Mouse (Mus musculus): Measurements from ENCODE around the gene Pla2g2e. TPM values are rescaled to one million over a fixed set of nuclear protein-coding genes. Genes with fewer than 3 reads are reported as not detected.
A peak's percentile ranks its signal among the peaks of the same experiment; 100 is the strongest.

Gene Pla2g2e
- 0.22 TPM in 1 of 2 replicates, not detected in the other for polyA plus RNA-seq (2015; fragmentation: Nextera tagmentation; extraction: Ambion mirVana)

DNA sequence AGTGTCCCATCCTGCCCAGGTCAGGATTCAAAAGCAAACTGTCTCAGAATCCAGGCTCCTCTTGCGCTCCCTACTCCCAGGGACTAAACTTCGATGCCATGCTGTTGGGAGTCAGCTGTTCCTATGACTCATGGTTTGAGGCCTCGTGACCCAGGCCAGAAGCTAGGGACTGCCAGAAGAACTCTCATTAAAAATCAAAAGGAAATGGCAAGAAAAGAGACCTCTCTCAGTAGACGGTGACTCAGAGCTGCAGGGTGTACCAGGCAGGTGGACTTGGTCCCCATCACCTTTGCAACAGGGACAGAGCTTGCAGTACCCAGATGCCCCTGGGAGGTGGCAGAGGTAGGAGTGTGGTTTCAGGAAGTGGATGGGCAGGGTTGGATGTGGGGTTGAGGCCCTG is at the start of gene Pla2g2e:
TSS of gene Pla2g2e (plus strand) at position 212 of the 400 bp plus-strand sequence.
- Histone ChIP-seq H3K4me2 (replicated peaks; ENCODE audit: low read depth) (no peak within 1 kb of the TSS), H3K36me3 (ENCODE audit: control insufficient read depth, insufficient read depth, low read length) (no peaks in the 10 kb centered on the region), H3K9me3 (ENCODE audit: control insufficient read depth, low read length) (no peaks in the 10 kb centered on the region), H3K27ac (replicated peaks) (no peak within 1 kb of the TSS), H3K27me3 (ENCODE audit: control insufficient read depth, insufficient read depth, low read length) (no peaks in the 10 kb centered on the region), H3K4me1 (replicated peaks; ENCODE audit: control insufficient read depth, insufficient read depth) (no peaks in the 10 kb centered on the region), H3K9ac (ENCODE audit: low read length) (no peak within 1 kb of the TSS), H3K4me3 (ENCODE audit: low read depth, low read length) (no peak within 1 kb of the TSS)
- WGBS, result 58% methylated on average over 4 of the region's 4 CpGs
- no peak for TF ChIP-seq CTCF (IDR thresholded peaks at IDR 0.05; ENCODE audit: low read depth)
- TF ChIP-seq EP300 (optimal IDR thresholded peaks at IDR 0.05), result no peak
- DNase-seq (ENCODE audit: low spot score), result peak; percentile 27
- ATAC-seq (ENCODE audit: low FRiP score, low TSS enrichment), result peak; percentile 72

DNA sequence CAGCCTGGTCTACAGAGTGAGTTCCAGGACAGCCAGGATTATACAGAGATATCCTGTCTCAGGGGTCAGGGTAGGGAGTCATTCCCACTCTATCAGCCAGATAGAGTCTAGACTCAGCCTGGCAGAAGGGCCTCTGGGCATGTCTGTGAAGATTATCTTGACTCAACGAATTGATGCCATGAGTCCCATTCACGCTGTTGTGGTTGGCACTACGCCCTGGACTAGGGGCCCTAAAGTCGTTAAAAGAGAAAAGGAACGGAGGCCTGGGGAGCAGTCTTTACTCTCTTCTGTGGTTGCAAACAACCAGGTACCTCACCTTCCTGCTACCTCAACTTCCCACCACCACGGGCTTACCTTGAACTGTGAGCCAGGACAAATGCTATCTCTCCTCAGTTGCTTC is 37.9 kb upstream of the Pla2g2e start:
- Histone ChIP-seq H3K27me3 (ENCODE audit: control insufficient read depth, insufficient read depth, low read length) (no peaks in the 10 kb centered on the region), H3K4me3 (ENCODE audit: low read depth, low read length) (no peak overlapping the region), H3K27ac (replicated peaks) (no peak overlapping the region), H3K9ac (ENCODE audit: low read length) (no peak overlapping the region), H3K36me3 (ENCODE audit: control insufficient read depth, insufficient read depth, low read length) (no peaks in the 10 kb centered on the region), H3K9me3 (ENCODE audit: control insufficient read depth, low read length) (no peaks in the 10 kb centered on the region; the same call in 1 of the 2 replicates), H3K4me1 (replicated peaks; ENCODE audit: control insufficient read depth, insufficient read depth) (no peaks in the 10 kb centered on the region), H3K4me2 (replicated peaks; ENCODE audit: low read depth) (no peak overlapping the region)
- WGBS, result 72% methylated on average over 6 of the region's 6 CpGs
- no peak for ATAC-seq (ENCODE audit: low FRiP score, low TSS enrichment)
- no peak for DNase-seq (ENCODE audit: low spot score)
- TF ChIP-seq EP300 (optimal IDR thresholded peaks at IDR 0.05), result no peak
- TF ChIP-seq CTCF (IDR thresholded peaks at IDR 0.05; ENCODE audit: low read depth), result no peak

DNA sequence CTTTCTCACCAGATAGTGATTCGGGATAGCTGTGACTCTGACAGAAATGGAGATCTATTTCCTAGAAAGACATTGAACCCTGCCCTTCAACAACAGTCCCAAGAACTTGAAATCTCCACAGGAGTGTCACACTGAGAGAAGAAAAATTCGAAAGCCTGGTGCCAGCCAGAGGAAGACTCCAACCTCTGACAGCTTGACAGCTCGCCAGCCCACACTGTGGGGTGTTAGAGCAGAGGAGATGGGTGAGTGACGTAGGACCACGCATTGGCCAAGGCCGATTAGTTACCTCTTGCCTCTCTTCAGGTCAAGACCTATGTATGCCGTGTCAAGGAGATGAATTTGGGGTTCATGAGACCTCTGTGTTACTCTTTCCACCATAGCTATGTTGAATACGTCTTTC is 37.0 kb upstream of the Pla2g2e start:
- H3K27me3 ChIP-seq (ENCODE audit: control insufficient read depth, insufficient read depth, low read length), result no peaks in the 10 kb centered on the region
- no peaks in the 10 kb centered on the region for H3K4me1 ChIP-seq (replicated peaks; ENCODE audit: control insufficient read depth, insufficient read depth)
- no peak overlapping the region for H3K27ac ChIP-seq (replicated peaks)
- no peak for TF ChIP-seq CTCF (IDR thresholded peaks at IDR 0.05; ENCODE audit: low read depth)
- TF ChIP-seq EP300 (optimal IDR thresholded peaks at IDR 0.05), result no peak
- no peak overlapping the region for H3K4me3 ChIP-seq (ENCODE audit: low read depth, low read length)
- H3K9me3 ChIP-seq (ENCODE audit: control insufficient read depth, low read length), result no peaks in the 10 kb centered on the region; the same call in 1 of the 2 replicates
- ATAC-seq (ENCODE audit: low FRiP score, low TSS enrichment) (no peak), DNase-seq (ENCODE audit: low spot score) (no peak)
- no peak overlapping the region for H3K9ac ChIP-seq (ENCODE audit: low read length)
- no peaks in the 10 kb centered on the region for H3K36me3 ChIP-seq (ENCODE audit: control insufficient read depth, insufficient read depth, low read length)
- H3K4me2 ChIP-seq (replicated peaks; ENCODE audit: low read depth), result no peak overlapping the region
- WGBS, result 81% methylated on average over 8 of the region's 8 CpGs

DNA sequence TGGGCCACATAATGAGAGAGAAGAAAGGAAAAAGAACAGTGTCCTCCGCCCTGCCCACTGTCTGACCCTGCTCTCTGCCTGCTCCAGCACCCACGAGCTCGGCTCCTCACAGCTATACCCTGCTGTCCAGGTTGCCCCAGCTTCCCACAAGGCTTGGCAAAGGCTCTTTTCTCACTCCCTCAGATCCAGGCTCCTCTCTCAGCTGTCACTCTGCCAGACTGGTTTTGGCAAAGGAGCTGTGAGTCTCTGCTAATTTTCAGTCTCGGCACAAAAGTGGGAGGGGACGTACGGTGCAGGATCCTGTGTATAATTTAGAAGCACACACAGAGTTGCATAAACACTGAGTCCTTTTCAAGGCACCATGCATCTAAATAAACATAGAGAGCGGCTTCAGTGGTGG is 36.4 kb upstream of the Pla2g2e start:
- H3K27me3 ChIP-seq (ENCODE audit: control insufficient read depth, insufficient read depth, low read length), result no peaks in the 10 kb centered on the region
- 64% methylated on average over 7 of the region's 7 CpGs for WGBS
- no peaks in the 10 kb centered on the region for H3K36me3 ChIP-seq (ENCODE audit: control insufficient read depth, insufficient read depth, low read length)
- DNase-seq (ENCODE audit: low spot score), result no peak
- no peaks in the 10 kb centered on the region; the same call in 1 of the 2 replicates for H3K9me3 ChIP-seq (ENCODE audit: control insufficient read depth, low read length)
- no peak overlapping the region for H3K4me2 ChIP-seq (replicated peaks; ENCODE audit: low read depth)
- peak overlapping the region; percentile 35; the same call in 1 of the 2 replicates for H3K27ac ChIP-seq (replicated peaks)
- H3K4me1 ChIP-seq (replicated peaks; ENCODE audit: control insufficient read depth, insufficient read depth), result no peaks in the 10 kb centered on the region
- ATAC-seq (ENCODE audit: low FRiP score, low TSS enrichment), result peak; percentile 62
- TF ChIP-seq EP300 (optimal IDR thresholded peaks at IDR 0.05) (no peak), CTCF (IDR thresholded peaks at IDR 0.05; ENCODE audit: low read depth) (no peak)
- no peak overlapping the region for H3K9ac ChIP-seq (ENCODE audit: low read length)
- no peak overlapping the region for H3K4me3 ChIP-seq (ENCODE audit: low read depth, low read length)

GRCm38 (mm10) chr4:138851463-138851862 is 26.3 kb upstream of the Pla2g2e start:
- H3K27ac ChIP-seq (replicated peaks), result no peak overlapping the region
- no peak overlapping the region for H3K9ac ChIP-seq (ENCODE audit: low read length)
- H3K4me1 ChIP-seq (replicated peaks; ENCODE audit: control insufficient read depth, insufficient read depth), result no peaks in the 10 kb centered on the region
- no peaks in the 10 kb centered on the region for H3K9me3 ChIP-seq (ENCODE audit: control insufficient read depth, low read length)
- ATAC-seq (ENCODE audit: low FRiP score, low TSS enrichment) (0 out of 2 replicates have a peak, but pooled peaks have one; percentile 34), DNase-seq (ENCODE audit: low spot score) (peak; percentile 74)
- TF ChIP-seq EP300 (optimal IDR thresholded peaks at IDR 0.05), result no peak
- peak; percentile 100 for TF ChIP-seq CTCF (IDR thresholded peaks at IDR 0.05; ENCODE audit: low read depth)
- WGBS, result 5% methylated on average over 4 of the region's 4 CpGs
- H3K4me2 ChIP-seq (replicated peaks; ENCODE audit: low read depth), result no peak overlapping the region
- H3K27me3 ChIP-seq (ENCODE audit: control insufficient read depth, insufficient read depth, low read length), result no peaks in the 10 kb centered on the region
- H3K4me3 ChIP-seq (ENCODE audit: low read depth, low read length), result no peak overlapping the region
- no peaks in the 10 kb centered on the region for H3K36me3 ChIP-seq (ENCODE audit: control insufficient read depth, insufficient read depth, low read length)

DNA sequence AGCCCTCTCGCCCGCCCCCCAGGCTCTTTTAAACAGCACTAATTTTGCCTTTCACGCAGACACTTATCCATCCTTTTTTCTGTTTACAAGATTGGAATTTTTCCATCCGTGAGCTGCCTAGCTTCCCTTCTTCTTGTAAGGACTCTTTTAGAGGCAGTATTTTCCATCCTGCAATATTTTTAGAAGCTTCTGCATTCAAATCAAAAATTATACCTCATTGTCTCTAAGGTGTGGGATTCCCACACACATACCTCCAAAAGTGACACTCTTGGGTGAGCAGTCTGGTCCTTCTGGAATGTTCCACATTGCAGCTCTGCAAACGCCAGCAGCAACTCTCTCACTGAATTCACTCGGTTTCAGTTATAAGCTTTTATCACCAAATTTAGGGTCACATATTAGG is 24.8 kb upstream of the Pla2g2e start:
- Histone ChIP-seq H3K4me3 (ENCODE audit: low read depth, low read length) (no peak overlapping the region), H3K4me2 (replicated peaks; ENCODE audit: low read depth) (no peak overlapping the region), H3K4me1 (replicated peaks; ENCODE audit: control insufficient read depth, insufficient read depth) (no peaks in the 10 kb centered on the region), H3K9ac (ENCODE audit: low read length) (no peak overlapping the region), H3K27ac (replicated peaks) (no peak overlapping the region), H3K27me3 (ENCODE audit: control insufficient read depth, insufficient read depth, low read length) (no peaks in the 10 kb centered on the region), H3K36me3 (ENCODE audit: control insufficient read depth, insufficient read depth, low read length) (no peaks in the 10 kb centered on the region), H3K9me3 (ENCODE audit: control insufficient read depth, low read length) (no peaks in the 10 kb centered on the region)
- no peak for ATAC-seq (ENCODE audit: low FRiP score, low TSS enrichment)
- DNase-seq (ENCODE audit: low spot score), result no peak
- no peak for TF ChIP-seq EP300 (optimal IDR thresholded peaks at IDR 0.05)
- TF ChIP-seq CTCF (IDR thresholded peaks at IDR 0.05; ENCODE audit: low read depth), result no peak
- WGBS, result 55% methylated on average over 6 of the region's 6 CpGs
